Mouse (Mus musculus): ENCODE measurements around the gene Rac1.

GRCm38 (mm10) chr5:143501140-143501539, 26.7 kb downstream of the Rac1 start:
- TF ChIP-seq CTCF (IDR thresholded peaks at IDR 0.05; ENCODE audit: extremely low read depth, insufficient read length, insufficient replicate concordance, low read depth, low read length) (no peak), POLR2A (IDR thresholded peaks at IDR 0.05; ENCODE audit: low read depth, low read length) (no peak)

All from small intestine, adult 2 months (tissue).